Mouse (Mus musculus) limb, embryonic 13.5 days (tissue): ENCODE measurements around the gene Dcaf12. TPM values are rescaled to one million over a fixed set of nuclear protein-coding genes. Genes with fewer than 3 reads are reported as not detected.

Source experiments
- ATAC-seq: fragments of 200-750 bp; cut with Nextera tagmentation; 2 replicates; pipeline ENCODE4 v1.8.0; 2017; ENCODE audit warnings: low read depth, moderate number of reproducible peaks, moderate TSS enrichment; ENCODE audit not compliant: low FRiP score
- H3K27ac ChIP-seq: fragments of 300-500 bp; sonication (generic); 2 replicates; pipeline ENCODE4 v1.5.1; 2015; ENCODE audit warnings: inconsistent platforms, mild to moderate bottlenecking, moderate library complexity
- H3K27me3 ChIP-seq: fragments of 300-500 bp; sonication (generic); 2 replicates; pipeline ENCODE4 v1.6.1; 2015; ENCODE audit warnings: mild to moderate bottlenecking, inconsistent platforms
- H3K36me3 ChIP-seq: fragments of 300-500 bp; sonication (generic); 2 replicates; pipeline ENCODE4 v1.6.1; 2015; ENCODE audit warnings: inconsistent platforms, mild to moderate bottlenecking, moderate library complexity
- H3K4me1 ChIP-seq: fragments of 300-500 bp; sonication (generic); 2 replicates; pipeline ENCODE4 v1.6.1; 2015; ENCODE audit warnings: inconsistent platforms
- H3K4me2 ChIP-seq: fragments of 300-500 bp; sonication (generic); replicated peaks from 2 replicates; pipeline ENCODE4 v1.6.1; 2015; ENCODE audit warnings: inconsistent platforms, mild to moderate bottlenecking, moderate library complexity
- H3K4me3 ChIP-seq: fragments of 300-500 bp; sonication (generic); 2 replicates; pipeline ENCODE4 v1.5.1; 2015; ENCODE audit warnings: moderate library complexity, mild to moderate bottlenecking, inconsistent platforms
- H3K9ac ChIP-seq: fragments of 300-500 bp; sonication (generic); 2 replicates; pipeline ENCODE4 v1.6.1; 2015; ENCODE audit warnings: mild to moderate bottlenecking, inconsistent platforms
- H3K9me3 ChIP-seq: fragments of 300-500 bp; sonication (generic); 2 replicates; pipeline ENCODE4 v1.6.1; 2016; ENCODE audit warnings: inconsistent platforms
- WGBS: fragments of 180-500 bp; shearing (Covaris S2); methylation state at CpG from one replicate; pipeline ENCODE4 v1.1.7; 2015; 5-methylcytosine and 5-hydroxymethylcytosine counted together
- polyA plus RNA-seq: library from polyadenylated mRNA; unstranded; fragments of >200 nt; fragmentation: Nextera tagmentation; extraction: Ambion mirVana; gene quantifications from 2 replicates; pipeline ENCODE4 v1.2.1, GENCODE M21; 2015

Gene Dcaf12
- 52.9 and 54.4 TPM in 2 replicates for polyA plus RNA-seq

DNA sequence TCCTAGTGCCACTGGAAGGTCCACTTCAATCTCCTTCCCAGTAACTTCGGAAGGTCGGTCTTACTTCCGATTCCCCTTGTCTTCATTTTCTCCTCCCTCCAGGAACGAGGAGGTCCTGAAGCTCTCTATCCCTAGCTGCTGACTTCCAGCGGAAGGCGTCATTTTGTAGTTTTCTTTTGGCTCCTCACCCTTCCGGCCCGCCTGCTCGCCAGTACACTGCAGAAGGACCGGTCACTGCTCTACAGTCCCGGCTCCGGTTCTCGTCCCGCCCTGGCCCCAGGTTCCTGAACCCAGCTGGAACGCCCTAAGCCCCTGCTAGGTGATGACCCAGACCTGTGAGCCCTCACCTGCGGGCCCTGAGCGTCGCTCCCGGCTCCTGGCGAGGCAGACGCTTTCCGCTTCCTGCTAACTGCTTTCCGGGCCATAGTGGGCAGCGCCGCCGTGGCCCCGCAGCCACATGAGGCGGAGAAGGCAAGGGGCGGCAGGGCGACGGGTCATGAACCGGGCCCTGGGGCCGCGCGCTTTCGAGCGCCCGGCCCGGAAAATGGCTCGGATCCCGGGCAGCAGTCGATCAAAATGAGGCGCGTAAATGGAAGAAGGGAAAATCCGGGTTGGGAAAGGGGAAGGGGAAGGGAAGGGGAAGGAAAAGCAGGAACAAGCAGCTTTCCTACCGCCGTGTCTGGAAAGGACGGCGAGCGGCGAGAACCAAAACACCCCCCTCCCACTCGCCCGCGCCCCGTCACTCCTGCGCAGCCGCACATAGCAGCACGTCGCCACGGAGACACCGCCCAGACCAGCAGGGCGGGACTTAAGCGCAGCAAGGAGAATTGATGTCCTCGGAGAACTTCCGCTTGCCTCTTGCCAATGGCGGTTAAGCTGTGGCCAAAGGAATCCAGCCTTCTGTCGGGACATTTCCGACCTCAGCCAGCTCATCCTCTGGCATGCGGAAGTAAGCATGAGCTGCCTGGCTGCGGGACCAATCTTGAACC lies at the start of gene Dcaf12:
TSS of gene Dcaf12 (minus strand) at position 749 of the 989 bp plus-strand sequence.
- peaks cover 22% of the 10 kb centered on the region for H3K4me1 ChIP-seq
- peak within 1 kb of the TSS; percentile 92 for H3K9ac ChIP-seq
- no peaks in the 10 kb centered on the region for H3K9me3 ChIP-seq
- peak within 1 kb of the TSS; percentile 95 for H3K27ac ChIP-seq
- H3K4me2 ChIP-seq: peak within 1 kb of the TSS; percentile 91
- WGBS: under 1% methylated on average over 70 of the region's 70 CpGs
- no peaks in the 10 kb centered on the region for H3K27me3 ChIP-seq
- peak within 1 kb of the TSS; percentile 97 for H3K4me3 ChIP-seq
- peak; percentile 94 for ATAC-seq
- peaks cover 32% of the 10 kb centered on the region for H3K36me3 ChIP-seq

DNA sequence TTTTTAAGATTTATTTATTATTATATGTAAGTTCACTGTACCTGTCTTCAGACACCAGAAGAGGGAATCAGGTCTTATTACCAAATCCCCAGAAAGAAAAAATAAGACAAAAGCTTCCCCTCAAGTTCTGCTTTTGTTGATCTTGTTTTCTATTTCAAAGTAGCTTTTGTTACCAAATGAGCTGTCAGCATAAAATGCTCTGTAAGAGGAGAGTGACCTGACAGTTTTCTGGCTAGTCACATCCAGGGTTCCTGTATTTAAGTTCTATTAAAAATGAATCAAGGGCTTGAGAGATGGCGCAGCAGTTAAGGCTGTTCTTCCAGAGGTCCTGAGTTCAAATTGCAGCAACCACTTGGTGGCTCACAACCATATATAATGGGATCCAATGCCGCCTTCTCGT lies 46.4 kb upstream of the Dcaf12 start:
- Histone ChIP-seq H3K9ac (no peak overlapping the region), H3K27me3 (no peaks in the 10 kb centered on the region), H3K4me3 (no peak overlapping the region), H3K4me2 (no peak overlapping the region), H3K27ac (no peak overlapping the region), H3K4me1 (no peaks in the 10 kb centered on the region), H3K36me3 (peaks cover 16% of the 10 kb centered on the region), H3K9me3 (no peaks in the 10 kb centered on the region)
- ATAC-seq: no peak
- WGBS: 94% methylated on average over 3 of the region's 3 CpGs

DNA sequence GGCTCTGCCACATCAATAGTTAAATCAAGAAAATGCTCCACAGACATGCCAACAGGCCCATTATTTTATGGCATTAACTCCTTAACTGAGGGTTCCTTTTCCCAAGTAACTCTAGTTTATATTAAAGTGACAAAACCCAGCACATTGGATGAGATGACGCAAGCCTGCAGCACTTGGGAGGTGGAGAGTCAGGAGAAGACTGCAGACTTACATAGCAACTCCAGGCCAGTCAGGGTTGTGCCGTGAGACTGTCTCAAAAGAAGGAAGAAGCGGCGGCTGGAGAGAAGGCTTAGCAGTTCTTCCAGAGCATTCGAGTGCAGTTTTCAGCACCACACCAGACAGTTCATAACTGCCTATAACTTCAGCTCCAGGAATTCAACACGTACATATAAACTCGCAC lies 44.7 kb upstream of the Dcaf12 start:
- Histone ChIP-seq H3K27ac (no peak overlapping the region), H3K4me2 (no peak overlapping the region), H3K27me3 (no peaks in the 10 kb centered on the region), H3K9me3 (no peaks in the 10 kb centered on the region), H3K4me1 (no peaks in the 10 kb centered on the region), H3K9ac (no peak overlapping the region), H3K36me3 (peaks cover 29% of the 10 kb centered on the region), H3K4me3 (no peak overlapping the region)
- WGBS: 92% methylated on average over 7 of the region's 7 CpGs
- no peak for ATAC-seq

DNA sequence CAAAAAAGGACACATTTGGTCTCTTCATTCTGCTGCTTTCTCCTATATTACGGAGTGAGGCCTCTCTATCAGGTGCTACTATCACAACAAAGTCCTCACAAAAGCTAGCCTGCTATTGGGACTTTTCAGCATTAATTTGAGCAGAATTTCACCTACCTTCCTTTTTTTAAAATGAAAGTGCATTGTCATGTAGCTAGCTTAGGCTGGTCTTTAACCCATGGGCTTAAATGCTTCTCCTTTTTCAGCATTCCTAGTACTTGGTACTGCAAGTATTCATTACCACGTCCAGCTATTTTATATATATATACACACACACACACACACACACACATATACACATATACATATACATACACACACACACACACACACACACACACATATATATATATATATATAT lies 44.0 kb upstream of the Dcaf12 start:
- H3K9ac ChIP-seq: no peak overlapping the region
- 93% methylated on average over 2 of the region's 2 CpGs for WGBS
- H3K27ac ChIP-seq: no peak overlapping the region
- H3K4me1 ChIP-seq: no peaks in the 10 kb centered on the region
- no peaks in the 10 kb centered on the region for H3K27me3 ChIP-seq
- H3K9me3 ChIP-seq: no peaks in the 10 kb centered on the region
- H3K4me2 ChIP-seq: no peak overlapping the region
- ATAC-seq: no peak
- no peak overlapping the region for H3K4me3 ChIP-seq
- H3K36me3 ChIP-seq: peaks cover 29% of the 10 kb centered on the region

DNA sequence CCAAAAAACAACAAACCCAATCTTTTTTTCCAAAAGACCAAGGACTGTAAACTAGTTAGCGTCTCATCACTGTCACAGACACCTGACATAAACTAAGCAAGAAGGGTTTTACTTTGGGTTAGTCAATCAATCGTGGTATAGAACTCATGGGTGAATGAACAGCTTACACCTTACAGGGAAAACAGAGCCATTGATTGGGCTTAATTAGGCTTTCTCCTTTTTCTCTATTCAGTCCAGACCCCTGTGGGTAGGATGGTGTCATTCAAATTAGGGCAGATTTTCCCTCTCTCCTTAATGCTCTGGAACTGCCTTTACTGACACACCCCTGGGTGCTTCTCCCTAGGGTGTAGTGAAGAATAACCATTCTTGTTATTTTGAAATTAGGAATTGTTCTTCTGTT lies 42.5 kb upstream of the Dcaf12 start:
- ATAC-seq: no peak

DNA sequence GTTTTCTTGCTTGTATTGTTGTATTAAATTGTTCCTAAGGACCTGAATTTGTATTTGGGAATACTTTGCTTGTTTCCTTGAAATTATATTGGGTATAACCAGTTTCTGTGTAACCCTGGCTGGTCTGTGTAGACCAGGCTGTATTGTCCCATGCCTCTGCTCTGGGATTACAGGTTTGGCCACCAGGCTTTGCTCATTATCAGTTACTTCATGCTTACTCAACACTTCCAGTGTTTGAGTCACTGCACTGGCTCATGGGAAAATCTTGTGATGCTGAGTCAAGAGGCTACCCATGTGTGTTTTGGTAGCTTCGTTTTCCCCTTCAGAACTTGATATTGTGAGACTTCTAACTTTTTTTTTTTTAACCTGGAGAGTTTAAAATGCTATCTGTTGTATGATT lies 38.6 kb upstream of the Dcaf12 start:
- H3K36me3 ChIP-seq: peaks cover 35% of the 10 kb centered on the region
- H3K27ac ChIP-seq: no peak overlapping the region
- H3K4me3 ChIP-seq: no peak overlapping the region
- WGBS: 91% methylated on average over 1 of the region's 1 CpGs
- H3K4me2 ChIP-seq: no peak overlapping the region
- H3K9me3 ChIP-seq: no peaks in the 10 kb centered on the region
- no peaks in the 10 kb centered on the region for H3K27me3 ChIP-seq
- no peak for ATAC-seq
- peaks cover 6% of the 10 kb centered on the region for H3K4me1 ChIP-seq
- no peak overlapping the region for H3K9ac ChIP-seq

More for the DNA sequence above, 42.5 kb upstream of the Dcaf12 start:
- H3K9me3 ChIP-seq: no peaks in the 10 kb centered on the region
- no peak overlapping the region for H3K4me3 ChIP-seq
- no peak overlapping the region for H3K4me2 ChIP-seq
- 84% methylated on average over 2 of the region's 2 CpGs for WGBS
- no peaks in the 10 kb centered on the region for H3K27me3 ChIP-seq
- peaks cover 41% of the 10 kb centered on the region for H3K36me3 ChIP-seq
- H3K27ac ChIP-seq: no peak overlapping the region
- no peaks in the 10 kb centered on the region for H3K4me1 ChIP-seq
- H3K9ac ChIP-seq: no peak overlapping the region

DNA sequence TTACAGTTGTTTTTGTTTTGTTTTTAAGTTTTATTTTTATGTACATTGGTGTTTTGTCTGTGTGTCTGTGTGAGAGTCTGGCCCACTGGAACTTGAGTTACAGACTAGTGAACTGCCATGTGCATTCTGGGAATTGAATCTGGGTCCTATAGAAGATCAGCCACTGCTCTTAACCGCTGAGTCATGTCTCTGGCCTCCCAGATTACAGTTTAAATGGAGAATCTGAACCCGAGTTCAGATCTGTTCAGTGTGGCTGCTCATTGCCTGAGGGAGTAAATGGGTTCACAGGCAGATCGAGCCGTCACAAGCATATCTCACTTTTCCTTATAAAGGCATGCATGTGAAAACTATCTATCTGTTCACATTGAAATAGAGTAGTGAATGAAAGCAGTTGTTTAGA lies 38.1 kb upstream of the Dcaf12 start:
- WGBS: 93% methylated on average over 4 of the region's 4 CpGs
- peaks cover 11% of the 10 kb centered on the region for H3K4me1 ChIP-seq
- peaks cover 35% of the 10 kb centered on the region for H3K36me3 ChIP-seq
- H3K27me3 ChIP-seq: no peaks in the 10 kb centered on the region
- H3K9me3 ChIP-seq: no peaks in the 10 kb centered on the region
- H3K9ac ChIP-seq: no peak overlapping the region
- H3K27ac ChIP-seq: no peak overlapping the region
- ATAC-seq: no peak
- H3K4me2 ChIP-seq: no peak overlapping the region
- H3K4me3 ChIP-seq: no peak overlapping the region

DNA sequence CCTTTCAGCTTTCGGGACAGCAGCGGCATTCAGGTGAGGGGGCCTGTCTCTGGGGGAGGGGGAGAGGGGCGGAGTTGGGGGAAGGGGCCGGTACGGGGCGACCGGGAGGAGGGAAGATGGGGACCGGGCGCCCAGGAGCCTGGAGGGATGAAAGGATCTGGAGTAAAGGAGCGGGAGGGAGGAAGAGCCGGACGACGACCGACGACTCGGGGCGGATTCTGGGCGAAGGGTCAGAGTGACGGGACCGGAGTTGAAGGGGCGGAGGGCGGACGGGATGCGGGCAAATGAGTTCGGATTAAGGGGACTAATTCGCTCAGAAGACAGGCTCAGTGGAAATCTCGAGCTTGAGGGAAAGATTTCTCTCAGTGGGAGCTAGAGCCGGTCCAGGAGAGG lies 34.5 kb upstream of the Dcaf12 start:
- Histone ChIP-seq H3K4me1 (peaks cover 11% of the 10 kb centered on the region), H3K9me3 (no peaks in the 10 kb centered on the region), H3K27ac (peak overlapping the region; percentile 90), H3K4me3 (peak overlapping the region; percentile 75), H3K9ac (peak overlapping the region; percentile 80), H3K36me3 (peaks cover 20% of the 10 kb centered on the region), H3K4me2 (peak overlapping the region; percentile 76), H3K27me3 (no peaks in the 10 kb centered on the region)
- 2% methylated on average over 26 of the region's 28 CpGs for WGBS
- peak; percentile 79 for ATAC-seq

DNA sequence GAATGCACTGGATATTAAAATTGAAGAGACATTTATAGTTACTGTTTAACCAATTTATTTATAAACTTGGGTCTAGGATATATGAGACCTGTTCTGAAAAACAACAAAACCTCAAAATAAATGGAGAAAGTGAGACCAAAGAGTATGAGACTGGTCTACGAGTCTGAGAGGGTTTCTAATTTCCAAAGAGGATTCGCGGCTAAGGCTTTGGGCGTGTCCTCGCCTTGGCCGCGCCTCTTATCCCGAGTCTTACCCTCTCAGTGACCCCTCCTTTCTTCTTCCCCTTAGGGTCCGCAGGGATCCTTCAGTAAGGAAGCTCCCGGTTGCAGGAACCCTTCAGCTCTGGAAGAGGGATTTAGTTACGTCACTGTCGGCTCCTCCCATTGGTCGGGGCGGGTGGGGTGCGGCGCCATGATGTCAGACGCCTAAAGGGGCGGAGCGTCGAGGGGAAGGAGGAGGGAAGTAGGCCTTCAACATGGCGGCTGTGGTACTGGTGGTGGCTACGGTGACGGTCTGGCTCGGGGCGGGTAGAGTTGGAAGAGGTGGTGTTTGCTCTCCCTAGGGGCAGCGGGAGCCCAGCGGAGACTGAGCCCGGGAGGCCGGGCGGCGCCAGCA lies 34.0 kb upstream of the Dcaf12 start, which contains the start of gene Ubap1:
TSS of gene Ubap1 (plus strand) at position 413 of the 615 bp plus-strand sequence.
- peak within 1 kb of the TSS; percentile 75 for H3K4me3 ChIP-seq
- peaks cover 11% of the 10 kb centered on the region for H3K4me1 ChIP-seq
- peak; percentile 97 for ATAC-seq
- peak within 1 kb of the TSS; percentile 76 for H3K4me2 ChIP-seq
- WGBS: under 1% methylated on average over 31 of the region's 31 CpGs
- peak within 1 kb of the TSS; percentile 80 for H3K9ac ChIP-seq
- H3K27me3 ChIP-seq: no peaks in the 10 kb centered on the region
- H3K9me3 ChIP-seq: no peaks in the 10 kb centered on the region
- peaks cover 20% of the 10 kb centered on the region for H3K36me3 ChIP-seq
- peak within 1 kb of the TSS; percentile 90 for H3K27ac ChIP-seq

DNA sequence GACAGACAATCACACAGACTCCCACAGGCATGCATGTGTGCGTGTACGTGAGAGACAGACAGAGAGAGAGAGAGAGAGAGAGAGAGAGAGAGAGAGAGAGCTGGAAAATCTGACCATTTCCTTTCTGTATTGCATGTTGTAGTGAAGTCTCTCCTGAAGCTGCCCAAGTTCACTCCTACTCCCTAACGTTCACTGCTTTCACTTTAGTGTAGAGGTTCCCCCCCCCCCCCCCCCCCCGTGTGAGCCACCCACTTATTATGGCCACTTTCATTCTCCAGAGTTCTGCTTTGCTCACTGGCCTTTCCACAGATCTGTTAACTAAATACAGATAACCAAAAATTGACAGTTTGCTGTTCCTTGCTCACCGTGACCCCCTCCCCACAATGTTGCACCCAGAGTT lies 33.1 kb upstream of the Dcaf12 start:
- ATAC-seq: no peak
- WGBS: 69% methylated on average over 3 of the region's 5 CpGs
- Histone ChIP-seq H3K9ac (no peak overlapping the region), H3K27ac (no peak overlapping the region), H3K4me1 (peaks cover 11% of the 10 kb centered on the region), H3K36me3 (peaks cover 15% of the 10 kb centered on the region), H3K4me3 (no peak overlapping the region), H3K4me2 (peak overlapping the region; percentile 45), H3K27me3 (no peaks in the 10 kb centered on the region), H3K9me3 (no peaks in the 10 kb centered on the region)

DNA sequence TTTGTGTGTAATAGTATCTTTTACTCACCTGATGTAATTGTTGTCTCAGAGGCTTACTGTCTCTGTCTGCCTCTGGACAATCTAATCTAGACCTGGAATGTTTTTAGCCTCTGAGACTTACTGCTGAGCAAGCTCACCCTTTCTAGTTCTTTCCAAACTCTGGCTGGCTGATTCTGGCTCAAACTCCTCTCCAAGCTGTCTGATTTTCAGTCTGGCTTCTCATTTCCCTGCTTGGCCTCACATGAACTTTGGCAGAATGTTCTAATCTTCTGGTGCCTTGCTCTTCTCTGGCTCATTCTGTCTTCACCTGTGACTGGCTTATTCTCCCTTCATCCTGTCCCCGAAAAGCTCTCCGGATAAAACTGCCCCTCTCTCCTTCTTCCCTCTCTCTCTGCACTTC lies 31.3 kb upstream of the Dcaf12 start:
- ATAC-seq: no peak
- H3K4me2 ChIP-seq: no peak overlapping the region
- 69% methylated on average over 2 of the region's 2 CpGs for WGBS
- H3K4me1 ChIP-seq: peaks cover 11% of the 10 kb centered on the region
- H3K27me3 ChIP-seq: no peaks in the 10 kb centered on the region
- H3K9ac ChIP-seq: no peak overlapping the region
- no peak overlapping the region for H3K4me3 ChIP-seq
- no peak overlapping the region for H3K27ac ChIP-seq
- H3K36me3 ChIP-seq: no peaks in the 10 kb centered on the region
- H3K9me3 ChIP-seq: no peaks in the 10 kb centered on the region

DNA sequence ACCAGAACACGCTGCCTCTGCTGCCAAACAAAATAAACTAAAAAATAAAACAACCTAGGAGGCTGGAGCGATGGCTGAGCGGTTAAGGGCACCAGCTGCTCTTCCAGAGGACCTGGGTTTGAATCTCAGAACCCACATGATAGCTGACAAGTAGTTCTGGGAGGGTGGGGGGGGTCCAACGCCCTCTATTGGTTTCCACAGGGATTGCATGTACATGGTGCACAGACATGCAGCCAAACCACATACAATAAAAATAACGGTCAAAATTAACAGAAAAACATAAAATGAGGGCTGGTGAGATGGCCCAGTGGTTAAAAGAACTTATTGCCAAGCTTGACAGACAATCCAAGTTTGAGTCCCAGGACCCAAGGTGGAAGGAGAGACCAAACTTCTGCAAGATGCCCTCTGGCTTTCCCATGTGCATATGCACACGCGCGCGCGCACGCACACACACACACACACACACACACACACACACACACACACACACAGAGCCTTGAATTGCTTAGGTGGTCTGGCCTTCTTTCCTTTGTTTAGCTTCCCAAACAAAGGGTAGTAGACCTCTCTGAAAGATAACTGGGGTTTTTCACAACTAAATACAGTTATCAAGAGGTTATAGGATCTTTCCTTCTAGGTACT lies 26.3 kb upstream of the Dcaf12 start:
- H3K9me3 ChIP-seq: no peaks in the 10 kb centered on the region
- H3K27me3 ChIP-seq: no peaks in the 10 kb centered on the region
- ATAC-seq: no peak
- WGBS: 77% methylated on average over 11 of the region's 11 CpGs
- no peaks in the 10 kb centered on the region for H3K4me1 ChIP-seq
- H3K4me3 ChIP-seq: no peak overlapping the region
- no peak overlapping the region for H3K9ac ChIP-seq
- H3K27ac ChIP-seq: no peak overlapping the region
- H3K4me2 ChIP-seq: no peak overlapping the region
- no peaks in the 10 kb centered on the region for H3K36me3 ChIP-seq
